Comparison of ENCODE assay signal across 21 mouse cellular contexts in genomic region chr1:72764522-72764921, GRCm38 (mm10). TPM values are rescaled to one million over a fixed set of nuclear protein-coding genes. Genes with fewer than 3 reads are reported as not detected.
DNase-seq lines count a peak whose midpoint lies in the region; ATAC-seq and TF ChIP-seq lines count a peak whose summit lies in the region.
"Had no signal": no experiment of that assay in that cellular context is flagged by ENCODE, and none has a peak within 500 bp of the region (broad histone marks: within the 10 kb centered on the region; RNA-seq: fewer than 3 reads in every experiment).

No protein-coding gene starts in this region.

- no peak overlapping the region for H3K4me3 ChIP-seq in embryonic facial prominence, embryonic 12.5 days
- no peak overlapping the region for H3K4me3 ChIP-seq in forebrain, embryonic 16.5 days (replicated peaks; ENCODE audit: low read length)
- no peak overlapping the region for H3K4me3 ChIP-seq in midbrain, postnatal 0 days (ENCODE audit: low read depth, low read length)
- H3K4me3 ChIP-seq: erythroblast, embryonic 14.5 days; gastrocnemius, adult 2 months; hindbrain, embryonic 15.5 days; liver, embryonic 12.5 days; lung, embryonic 15.5 days; megakaryocyte, embryonic 14.5 days; neural tube, embryonic 12.5 days had no signal

- peak; percentile 72 for ATAC-seq in frontal cortex, adult (ENCODE audit: low TSS enrichment)
- ATAC-seq in embryonic facial prominence, embryonic 12.5 days (ENCODE audit: insufficient number of reproducible peaks, insufficient read depth, low FRiP score, low TSS enrichment): no peak
- ATAC-seq in forebrain, embryonic 16.5 days: peak; percentile 52
- peak; percentile 76 for ATAC-seq in midbrain, postnatal 0 days (ENCODE audit: low FRiP score)
- ATAC-seq in monocyte, adult 5-6 weeks (replicated peaks; ENCODE audit: insufficient number of reproducible peaks, low FRiP score, low TSS enrichment, poor library complexity, severe bottlenecking): no peak
- ATAC-seq: liver, embryonic 12.5 days; Patski had no signal

- H3K4me1 ChIP-seq in embryonic facial prominence, embryonic 12.5 days: no peaks in the 10 kb centered on the region; the same call in 1 of the 2 replicates
- peaks cover 3% of the 10 kb centered on the region; the same call in 1 of the 2 replicates for H3K4me1 ChIP-seq in forebrain, embryonic 16.5 days (replicated peaks; ENCODE audit: control insufficient read depth, insufficient read depth, low read length)
- H3K4me1 ChIP-seq in midbrain, postnatal 0 days (ENCODE audit: insufficient read depth, low read length): peaks cover 4% of the 10 kb centered on the region; the same call in 1 of the 2 replicates
- H3K4me1 ChIP-seq: hindbrain, embryonic 15.5 days; liver, embryonic 12.5 days; lung, embryonic 15.5 days; megakaryocyte, embryonic 14.5 days; neural tube, embryonic 12.5 days had no signal

- TF ChIP-seq CTCF in midbrain, postnatal 0 days (IDR thresholded peaks at IDR 0.05): no peak

- 75% methylated on average over 10 of the region's 10 CpGs for WGBS in embryonic facial prominence, embryonic 12.5 days
- 62% methylated on average over 10 of the region's 10 CpGs for WGBS in forebrain, embryonic 16.5 days
- WGBS in midbrain, postnatal 0 days: 46% methylated on average over 10 of the region's 10 CpGs

- H3K9ac ChIP-seq in embryonic facial prominence, embryonic 12.5 days: no peak overlapping the region
- H3K9ac ChIP-seq in forebrain, embryonic 16.5 days (replicated peaks; ENCODE audit: low read depth, low read length): no peak overlapping the region
- H3K9ac ChIP-seq in midbrain, postnatal 0 days (replicated peaks; ENCODE audit: low read length, poor library complexity, severe bottlenecking): no peak overlapping the region
- H3K9ac ChIP-seq: hindbrain, embryonic 15.5 days; liver, embryonic 12.5 days; lung, embryonic 15.5 days; neural tube, embryonic 12.5 days had no signal

- H3K9me3 ChIP-seq in embryonic facial prominence, embryonic 12.5 days: no peaks in the 10 kb centered on the region
- no peaks in the 10 kb centered on the region for H3K9me3 ChIP-seq in forebrain, embryonic 16.5 days (ENCODE audit: control insufficient read depth, low read length)
- H3K9me3 ChIP-seq in midbrain, postnatal 0 days (ENCODE audit: low read length): no peaks in the 10 kb centered on the region
- H3K9me3 ChIP-seq: hindbrain, embryonic 15.5 days; liver, embryonic 12.5 days; lung, embryonic 15.5 days; neural tube, embryonic 12.5 days had no signal

- H3K36me3 ChIP-seq in embryonic facial prominence, embryonic 12.5 days: no peaks in the 10 kb centered on the region
- H3K36me3 ChIP-seq in forebrain, embryonic 16.5 days (ENCODE audit: control insufficient read depth, insufficient read depth): no peaks in the 10 kb centered on the region
- H3K36me3 ChIP-seq in midbrain, postnatal 0 days (ENCODE audit: insufficient read depth, low read length): no peaks in the 10 kb centered on the region
- H3K36me3 ChIP-seq: hindbrain, embryonic 15.5 days; liver, embryonic 12.5 days; lung, embryonic 15.5 days; neural tube, embryonic 12.5 days had no signal

- no peaks in the 10 kb centered on the region for H3K27me3 ChIP-seq in embryonic facial prominence, embryonic 12.5 days
- H3K27me3 ChIP-seq in forebrain, embryonic 16.5 days (replicated peaks; ENCODE audit: control insufficient read depth, insufficient read depth, low read length): no peaks in the 10 kb centered on the region
- H3K27me3 ChIP-seq in midbrain, postnatal 0 days (ENCODE audit: insufficient read depth, low read length): no peaks in the 10 kb centered on the region
- H3K27me3 ChIP-seq: hindbrain, embryonic 15.5 days; liver, embryonic 12.5 days; lung, embryonic 15.5 days; megakaryocyte, embryonic 14.5 days; neural tube, embryonic 12.5 days; Patski had no signal

- DNase-seq in frontal cortex, adult 2 months (ENCODE audit: extremely low spot score in 1 of 2, low spot score in 1 of 2): no peak
- DNase-seq in midbrain, postnatal 0 days (ENCODE audit: low spot score): no peak
- no peak for DNase-seq in heart, adult 8-10 months (ENCODE audit: low spot score)
- DNase-seq in lung, postnatal 25 days (ENCODE audit: low spot score): no peak
- DNase-seq: cerebellum, adult 2 months; gastrocnemius, adult 2 months; heart, adult 18-20 months; kidney, adult 2 months; kidney, postnatal 36 days; thymus, postnatal 25 days had no signal

- H3K27ac ChIP-seq in embryonic facial prominence, embryonic 12.5 days: 0 out of 2 replicates have a peak overlapping the region, but pooled peaks have one; percentile 30
- H3K27ac ChIP-seq in forebrain, embryonic 16.5 days (ENCODE audit: low read length): no peak overlapping the region
- peak overlapping the region; percentile 47; the same call in 1 of the 2 replicates for H3K27ac ChIP-seq in midbrain, postnatal 0 days (ENCODE audit: low read depth, low read length)
- H3K27ac ChIP-seq: gastrocnemius, adult 2 months; hindbrain, embryonic 15.5 days; liver, embryonic 12.5 days; lung, embryonic 15.5 days; neural tube, embryonic 12.5 days had no signal

- no peak overlapping the region for H3K4me2 ChIP-seq in embryonic facial prominence, embryonic 12.5 days (replicated peaks)
- H3K4me2 ChIP-seq in forebrain, embryonic 16.5 days (ENCODE audit: low read length): peak overlapping the region; percentile 11
- H3K4me2 ChIP-seq in midbrain, postnatal 0 days (ENCODE audit: low read depth, low read length, poor library complexity, severe bottlenecking): peak overlapping the region; percentile 28
- H3K4me2 ChIP-seq: hindbrain, embryonic 15.5 days; liver, embryonic 12.5 days; lung, embryonic 15.5 days; neural tube, embryonic 12.5 days had no signal

RNA-seq across cellular contexts. Expression of gene Rpl37a, which starts 53.4 kb away (rescaled TPM):
- 804 and 928 TPM in 2 replicates for polyA plus RNA-seq in frontal cortex, adult 2 months (2012; rRNA removed)
- 1,687 and 1,781 TPM in 2 replicates for polyA plus RNA-seq in embryonic facial prominence, embryonic 12.5 days (2016; fragmentation: Nextera tagmentation; extraction: Ambion mirVana)
- 951 and 957 TPM in 2 replicates for polyA plus RNA-seq in forebrain, embryonic 16.5 days (2015; fragmentation: Nextera tagmentation; extraction: Ambion mirVana)
- 487 and 626 TPM in 2 replicates for total RNA-seq in midbrain, postnatal 0 days (2014; rRNA removed)
- polyA plus RNA-seq in midbrain, postnatal 0 days (2015; fragmentation: Nextera tagmentation; extraction: Ambion mirVana): 1,038 and 1,114 TPM in 2 replicates
- 508 to 670 TPM (median 625 TPM) in 3 replicates for total RNA-seq in monocyte, adult 5-6 weeks (2017)
- 100 to 1,000 TPM; 594 to 696 (median 662) TPM for total RNA-seq in heart, adult 8-10 months (2022)

RNA-seq across cellular contexts. Expression of gene Igfbp2, which starts 59.8 kb away (rescaled TPM):
- 122 and 133 TPM in 2 replicates for polyA plus RNA-seq in frontal cortex, adult 2 months (2012; rRNA removed)
- 429 and 434 TPM in 2 replicates for polyA plus RNA-seq in embryonic facial prominence, embryonic 12.5 days (2016; fragmentation: Nextera tagmentation; extraction: Ambion mirVana)
- polyA plus RNA-seq in forebrain, embryonic 16.5 days (2015; fragmentation: Nextera tagmentation; extraction: Ambion mirVana): 279 and 331 TPM in 2 replicates
- 432 and 450 TPM in 2 replicates for total RNA-seq in midbrain, postnatal 0 days (2014; rRNA removed)
- 272 and 323 TPM in 2 replicates for polyA plus RNA-seq in midbrain, postnatal 0 days (2015; fragmentation: Nextera tagmentation; extraction: Ambion mirVana)
- total RNA-seq in monocyte, adult 5-6 weeks (2017): not detected in 3 replicates
- under 1 TPM in 3 of 4 experiments, not detected in 1; 0.27 to 0.66 (median 0.31) TPM for total RNA-seq in heart, adult 8-10 months (2022)
- total RNA-seq: gastrocnemius, adult 2 months had no signal

Comparison
In these comparisons a context has a peak if more than half of its experiments do, and no peak if none do; other contexts are left out.
1. ATAC-seq: peak in frontal cortex, adult (single experiment), forebrain, embryonic 16.5 days (single experiment) and midbrain, postnatal 0 days (single experiment); none in embryonic facial prominence, embryonic 12.5 days (single experiment) and monocyte, adult 5-6 weeks (single experiment).